Comparison of ENCODE assay signal across 29 mouse cellular contexts in genomic region chr6:103567247-103567646, GRCm38 (mm10). TPM values are rescaled to one million over a fixed set of nuclear protein-coding genes. Genes with fewer than 3 reads are reported as not detected.
DNase-seq lines count a peak whose midpoint lies in the region; ATAC-seq and TF ChIP-seq lines count a peak whose summit lies in the region.
"Had no signal": no experiment of that assay in that cellular context is flagged by ENCODE, and none has a peak within 500 bp of the region (broad histone marks: within the 10 kb centered on the region; RNA-seq: fewer than 3 reads in every experiment).

No protein-coding gene starts in this region.

- H3K4me1 ChIP-seq in forebrain, postnatal 0 days (ENCODE audit: insufficient read depth) = peaks cover 3% of the 10 kb centered on the region; the same call in 1 of the 2 replicates
- H3K4me1 ChIP-seq in forebrain, embryonic 12.5 days = peaks cover 9% of the 10 kb centered on the region
- H3K4me1 ChIP-seq in midbrain, embryonic 11.5 days (ENCODE audit: control insufficient read depth, insufficient read depth, low read length) = peaks cover 4% of the 10 kb centered on the region; the same call in 1 of the 2 replicates
- H3K4me1 ChIP-seq in midbrain, embryonic 10.5 days = peaks cover 13% of the 10 kb centered on the region
- peaks cover 15% of the 10 kb centered on the region for H3K4me1 ChIP-seq in hindbrain, embryonic 16.5 days (ENCODE audit: control insufficient read depth, insufficient read depth, low read depth, low read length)
- H3K4me1 ChIP-seq in midbrain, embryonic 15.5 days = peaks cover 31% of the 10 kb centered on the region
- H3K4me1 ChIP-seq: heart, embryonic 13.5 days; kidney, embryonic 15.5 days; liver, embryonic 12.5 days had no signal

- ATAC-seq in forebrain, postnatal 0 days = 0 out of 2 replicates have a peak, but pooled peaks have one; percentile 36
- ATAC-seq in forebrain, embryonic 12.5 days (ENCODE audit: low FRiP score) = no peak
- peak; percentile 51; the same call in 1 of the 2 replicates for ATAC-seq in midbrain, embryonic 11.5 days (ENCODE audit: low FRiP score)
- no peak for ATAC-seq in hindbrain, embryonic 16.5 days
- no peak for ATAC-seq in midbrain, embryonic 15.5 days (replicated peaks)
- ATAC-seq: CD4-positive, CD25-positive, alpha-beta regulatory T cell, adult 4 months; liver, embryonic 12.5 days; liver, postnatal 0 days had no signal

- TF ChIP-seq CTCF in forebrain, postnatal 0 days (IDR thresholded peaks at IDR 0.05; ENCODE audit: low read depth) = no peak

- H3K36me3 ChIP-seq in forebrain, postnatal 0 days (ENCODE audit: insufficient read depth) = no peaks in the 10 kb centered on the region
- no peaks in the 10 kb centered on the region for H3K36me3 ChIP-seq in forebrain, embryonic 12.5 days (replicated peaks)
- H3K36me3 ChIP-seq in midbrain, embryonic 11.5 days (ENCODE audit: control insufficient read depth, insufficient read depth, low read length) = no peaks in the 10 kb centered on the region
- H3K36me3 ChIP-seq in midbrain, embryonic 10.5 days = no peaks in the 10 kb centered on the region
- no peaks in the 10 kb centered on the region for H3K36me3 ChIP-seq in hindbrain, embryonic 16.5 days (ENCODE audit: control insufficient read depth, insufficient read depth, low read length)
- no peaks in the 10 kb centered on the region for H3K36me3 ChIP-seq in midbrain, embryonic 15.5 days (replicated peaks)
- H3K36me3 ChIP-seq: heart, embryonic 13.5 days; kidney, embryonic 15.5 days; liver, embryonic 12.5 days had no signal

- H3K4me2 ChIP-seq in forebrain, postnatal 0 days (ENCODE audit: low read depth) = no peak overlapping the region
- no peak overlapping the region for H3K4me2 ChIP-seq in forebrain, embryonic 12.5 days
- H3K4me2 ChIP-seq in midbrain, embryonic 11.5 days = no peak overlapping the region
- no peak overlapping the region for H3K4me2 ChIP-seq in hindbrain, embryonic 16.5 days (ENCODE audit: low read length)
- H3K4me2 ChIP-seq in midbrain, embryonic 15.5 days = no peak overlapping the region
- H3K4me2 ChIP-seq: heart, embryonic 13.5 days; kidney, embryonic 15.5 days; liver, embryonic 12.5 days had no signal

- no peak overlapping the region for H3K9ac ChIP-seq in forebrain, postnatal 0 days
- H3K9ac ChIP-seq in forebrain, embryonic 12.5 days = no peak overlapping the region
- H3K9ac ChIP-seq in midbrain, embryonic 11.5 days (ENCODE audit: low read length) = no peak overlapping the region
- no peak overlapping the region for H3K9ac ChIP-seq in hindbrain, embryonic 16.5 days (ENCODE audit: low read depth, low read length)
- H3K9ac ChIP-seq in midbrain, embryonic 15.5 days = no peak overlapping the region
- H3K9ac ChIP-seq: heart, embryonic 13.5 days; kidney, embryonic 15.5 days; liver, embryonic 12.5 days; liver, postnatal 0 days had no signal

- H3K27ac ChIP-seq in forebrain, postnatal 0 days (ENCODE audit: low read depth, low read length) = no peak overlapping the region
- H3K27ac ChIP-seq in forebrain, embryonic 12.5 days = no peak overlapping the region
- H3K27ac ChIP-seq in midbrain, embryonic 11.5 days (ENCODE audit: low read depth, low read length) = no peak overlapping the region
- no peak overlapping the region; the same call in 1 of the 2 replicates for H3K27ac ChIP-seq in midbrain, embryonic 10.5 days (replicated peaks)
- peak overlapping the region; percentile 19; the same call in 1 of the 2 replicates for H3K27ac ChIP-seq in hindbrain, embryonic 16.5 days (ENCODE audit: low read depth, low read length)
- 0 out of 2 replicates have a peak overlapping the region, but pooled peaks have one; percentile 21 for H3K27ac ChIP-seq in midbrain, embryonic 15.5 days
- H3K27ac ChIP-seq: gastrocnemius, adult 2 months; heart, adult 2 months; heart, embryonic 13.5 days; kidney, embryonic 15.5 days; liver, embryonic 12.5 days; stomach, postnatal 0 days had no signal

- peak; percentile 6 for DNase-seq in forebrain, postnatal 0 days
- peak; percentile 82 for DNase-seq in midbrain, embryonic 11.5 days (ENCODE audit: low spot score, missing footprints)
- no peak for DNase-seq in midbrain, embryonic 10.5 days (ENCODE audit: low spot score)
- DNase-seq in adrenal gland, postnatal 25 days = no peak
- DNase-seq: adrenal gland, postnatal 14 days; cerebellum, adult 2 months; cerebellum, postnatal 25 days; gastrocnemius, adult 2 months; gastrocnemius, postnatal 36 days; heart, adult 2 months; heart, postnatal 10 days; kidney, adult 18-20 months; kidney, postnatal 25 days; left cerebral cortex, postnatal 4 days; liver, postnatal 0 days; lung, postnatal 36 days; spleen, adult 18-20 months; thymus, adult 18-20 months; thymus, postnatal 25 days had no signal

- no peaks in the 10 kb centered on the region for H3K9me3 ChIP-seq in forebrain, postnatal 0 days (ENCODE audit: low read length)
- no peaks in the 10 kb centered on the region for H3K9me3 ChIP-seq in forebrain, embryonic 12.5 days
- H3K9me3 ChIP-seq in midbrain, embryonic 11.5 days (ENCODE audit: control insufficient read depth, low read length) = no peaks in the 10 kb centered on the region
- no peaks in the 10 kb centered on the region for H3K9me3 ChIP-seq in midbrain, embryonic 10.5 days (replicated peaks)
- H3K9me3 ChIP-seq in hindbrain, embryonic 16.5 days (ENCODE audit: control insufficient read depth, low read length) = no peaks in the 10 kb centered on the region
- no peaks in the 10 kb centered on the region for H3K9me3 ChIP-seq in midbrain, embryonic 15.5 days
- H3K9me3 ChIP-seq: heart, embryonic 13.5 days; kidney, embryonic 15.5 days; liver, embryonic 12.5 days had no signal

- no peak overlapping the region for H3K4me3 ChIP-seq in forebrain, postnatal 0 days (ENCODE audit: low read depth, low read length)
- H3K4me3 ChIP-seq in forebrain, embryonic 12.5 days (replicated peaks) = no peak overlapping the region
- H3K4me3 ChIP-seq in midbrain, embryonic 11.5 days (ENCODE audit: low read depth, low read length) = no peak overlapping the region
- H3K4me3 ChIP-seq in midbrain, embryonic 10.5 days = no peak overlapping the region
- H3K4me3 ChIP-seq in hindbrain, embryonic 16.5 days (ENCODE audit: low read length) = no peak overlapping the region
- H3K4me3 ChIP-seq in midbrain, embryonic 15.5 days = no peak overlapping the region
- H3K4me3 ChIP-seq: gastrocnemius, adult 2 months; heart, adult 2 months; heart, embryonic 13.5 days; kidney, embryonic 15.5 days; liver, embryonic 12.5 days had no signal

- 17% methylated on average over 2 of the region's 2 CpGs for WGBS in forebrain, postnatal 0 days
- 49% methylated on average over 2 of the region's 2 CpGs for WGBS in forebrain, embryonic 12.5 days
- 19% methylated on average over 2 of the region's 2 CpGs for WGBS in midbrain, embryonic 11.5 days
- WGBS in midbrain, embryonic 10.5 days = 43% methylated on average over 2 of the region's 2 CpGs
- 21% methylated on average over 2 of the region's 2 CpGs for WGBS in hindbrain, embryonic 16.5 days
- WGBS in midbrain, embryonic 15.5 days = 3% methylated on average over 2 of the region's 2 CpGs

- H3K27me3 ChIP-seq in forebrain, postnatal 0 days (ENCODE audit: insufficient read depth, low read length) = no peaks in the 10 kb centered on the region
- H3K27me3 ChIP-seq in forebrain, embryonic 12.5 days = no peaks in the 10 kb centered on the region
- no peaks in the 10 kb centered on the region for H3K27me3 ChIP-seq in midbrain, embryonic 11.5 days (ENCODE audit: control insufficient read depth, insufficient read depth, low read length)
- no peaks in the 10 kb centered on the region for H3K27me3 ChIP-seq in midbrain, embryonic 10.5 days (ENCODE audit: low read depth, poor library complexity, severe bottlenecking)
- H3K27me3 ChIP-seq in hindbrain, embryonic 16.5 days (replicated peaks; ENCODE audit: control insufficient read depth, insufficient read depth, low read length) = no peaks in the 10 kb centered on the region
- no peaks in the 10 kb centered on the region for H3K27me3 ChIP-seq in midbrain, embryonic 15.5 days (replicated peaks)
- H3K27me3 ChIP-seq: heart, embryonic 13.5 days; kidney, embryonic 15.5 days; liver, embryonic 12.5 days had no signal

RNA-seq across cellular contexts. Expression of gene Chl1, which starts 56.9 kb away (rescaled TPM):
- total RNA-seq in forebrain, postnatal 0 days (2014; rRNA removed) = 317 and 347 TPM in 2 replicates
- polyA plus RNA-seq in forebrain, postnatal 0 days (2015; fragmentation: Nextera tagmentation; extraction: Ambion mirVana) = 131 and 173 TPM in 2 replicates
- 20.4 and 22.9 TPM in 2 replicates for polyA plus RNA-seq in forebrain, embryonic 12.5 days (2016; fragmentation: Nextera tagmentation; extraction: Ambion mirVana)
- polyA plus RNA-seq in midbrain, embryonic 11.5 days (2014; fragmentation: Nextera tagmentation; extraction: Ambion mirVana) = 7.1 and 8.3 TPM in 2 replicates
- polyA plus RNA-seq in midbrain, embryonic 10.5 days (2016; fragmentation: Nextera tagmentation; extraction: Ambion mirVana) = 0.95 and 3.8 TPM in 2 replicates
- 143 and 157 TPM in 2 replicates for polyA plus RNA-seq in hindbrain, embryonic 16.5 days (2015; fragmentation: Nextera tagmentation; extraction: Ambion mirVana)
- 141 and 166 TPM in 2 replicates for polyA plus RNA-seq in midbrain, embryonic 15.5 days (2015; fragmentation: Nextera tagmentation; extraction: Ambion mirVana)
- 2.3 and 3.2 TPM in 2 replicates for total RNA-seq in adrenal gland, postnatal 25 days (2021)
- total RNA-seq: monocyte, adult 5-6 weeks; neutrophil, adult 5-6 weeks had no signal
- polyA plus RNA-seq: liver, postnatal 0 days had no signal

Comparison
In these comparisons a context has a peak if more than half of its experiments do, and no peak if none do; other contexts are left out.
1. ATAC-seq: peak in forebrain, postnatal 0 days (single experiment) and midbrain, embryonic 11.5 days (single experiment); none in forebrain, embryonic 12.5 days (single experiment), hindbrain, embryonic 16.5 days (single experiment) and midbrain, embryonic 15.5 days (single experiment).
2. DNase-seq: peak in forebrain, postnatal 0 days (single experiment) and midbrain, embryonic 11.5 days (single experiment); none in midbrain, embryonic 10.5 days (single experiment) and adrenal gland, postnatal 25 days (single experiment).
3. H3K27ac ChIP-seq: peak in hindbrain, embryonic 16.5 days (single experiment) and midbrain, embryonic 15.5 days (single experiment); none in forebrain, postnatal 0 days (single experiment), forebrain, embryonic 12.5 days (single experiment), midbrain, embryonic 11.5 days (single experiment) and midbrain, embryonic 10.5 days (single experiment).